Mouse (Mus musculus): ENCODE results near the gene Dnase2a. TPM values are rescaled to one million over a fixed set of nuclear protein-coding genes. Genes with fewer than 3 reads are reported as not detected.

Gene Dnase2a
- polyA plus RNA-seq (2016; fragmentation: Nextera tagmentation; extraction: Ambion mirVana): 8.9 and 9.4 TPM in 2 replicates

DNA sequence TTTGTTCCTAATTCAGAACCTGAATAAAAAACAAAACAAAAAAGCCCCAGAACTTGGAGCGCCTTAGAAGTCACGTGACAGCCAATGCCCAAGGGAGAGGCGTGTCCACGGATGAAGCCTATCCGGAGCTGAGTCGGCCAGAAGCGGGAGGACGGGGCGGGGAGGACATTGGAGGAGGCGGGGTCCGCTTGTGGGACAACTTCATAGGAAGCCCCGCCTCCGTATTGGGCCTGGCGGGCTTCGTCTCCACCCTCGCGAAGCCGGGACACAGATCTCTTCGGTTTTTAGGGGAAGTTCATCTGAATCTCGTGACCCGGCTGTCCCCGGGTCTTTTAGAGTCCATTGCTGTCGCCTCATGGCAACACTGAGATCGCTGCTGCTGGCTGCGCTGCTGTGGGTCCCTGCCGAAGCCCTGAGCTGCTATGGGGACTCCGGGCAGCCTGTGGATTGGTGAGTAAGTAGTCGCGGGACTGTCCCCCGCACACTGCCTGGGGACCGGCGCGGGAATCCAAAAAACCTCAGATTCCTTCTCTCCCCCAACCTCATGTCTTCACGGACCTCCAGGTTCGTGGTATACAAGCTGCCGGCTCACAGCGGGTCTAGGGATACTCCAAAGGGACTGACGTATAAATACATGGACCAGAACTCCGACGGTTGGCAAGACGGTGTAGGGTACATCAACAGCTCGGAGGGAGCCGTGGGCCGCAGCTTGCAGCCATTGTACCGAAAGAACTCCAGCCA, at the start of gene Dnase2a:
TSS of gene Dnase2a (plus strand) at position 140 of the 741 bp plus-strand sequence.
- Histone ChIP-seq H3K4me1 (peaks cover 19% of the 10 kb centered on the region), H3K9me3 (no peaks in the 10 kb centered on the region), H3K4me2 (replicated peaks) (peak within 1 kb of the TSS; percentile 73), H3K27ac (replicated peaks) (0 out of 2 replicates have a peak within 1 kb of the TSS, but pooled peaks have one; percentile 20), H3K4me3 (peak within 1 kb of the TSS; percentile 51), H3K27me3 (peaks cover 70% of the 10 kb centered on the region), H3K9ac (replicated peaks) (peak within 1 kb of the TSS; percentile 65), H3K36me3 (peaks cover 27% of the 10 kb centered on the region)
- peak; percentile 92 for ATAC-seq (ENCODE audit: low FRiP score, low read depth)
- WGBS: under 1% methylated on average over 45 of the region's 45 CpGs

DNA sequence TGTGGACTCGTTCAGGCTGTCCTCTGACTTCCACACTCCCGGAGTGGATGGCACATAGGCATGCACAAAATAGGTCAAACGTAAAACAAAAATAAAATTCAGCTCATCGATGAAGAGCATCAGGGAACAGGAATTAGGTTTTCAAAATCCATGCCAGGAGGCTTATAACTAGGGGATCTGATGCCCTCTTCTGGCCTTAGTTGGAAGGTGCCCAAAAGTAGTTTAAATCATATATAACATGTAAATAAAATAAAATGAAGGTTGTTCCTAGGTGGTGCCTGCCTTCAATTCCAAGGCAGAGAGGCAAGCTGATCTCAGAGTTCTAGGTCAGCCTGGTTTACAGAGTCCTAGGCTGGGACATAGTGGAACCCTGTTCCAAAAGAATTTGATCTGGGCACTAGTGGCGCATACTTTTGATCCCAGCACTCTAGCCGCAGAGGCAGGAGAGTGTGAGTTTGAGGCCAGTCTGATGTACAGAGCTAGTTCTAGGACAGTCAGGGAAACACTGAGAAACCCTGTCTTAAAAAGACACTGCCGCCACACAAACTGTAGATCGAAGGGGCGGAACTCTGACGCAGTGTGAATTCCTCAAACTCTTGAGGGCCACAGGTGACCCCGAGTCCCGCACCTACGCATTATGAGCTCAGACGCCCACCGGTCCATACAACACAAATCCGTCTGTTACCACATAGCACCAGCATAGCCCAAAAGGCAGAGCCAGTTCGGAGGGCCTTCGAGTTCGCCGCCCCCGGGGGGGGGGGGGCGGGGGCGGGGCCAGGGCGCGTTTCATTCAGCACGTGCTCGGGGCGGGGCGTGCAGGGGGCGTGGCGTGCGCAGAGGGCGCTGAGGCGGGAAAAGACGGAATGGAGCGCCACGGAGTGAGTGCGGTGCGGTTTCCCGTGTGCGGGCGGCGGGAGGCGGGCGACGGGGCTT, 36.7 kb upstream of the Dnase2a start, which contains the start of gene Syce2:
TSS of gene Syce2 (plus strand) at position 736 of the 933 bp plus-strand sequence.
- 17% methylated on average over 44 of the region's 46 CpGs for WGBS

DNA sequence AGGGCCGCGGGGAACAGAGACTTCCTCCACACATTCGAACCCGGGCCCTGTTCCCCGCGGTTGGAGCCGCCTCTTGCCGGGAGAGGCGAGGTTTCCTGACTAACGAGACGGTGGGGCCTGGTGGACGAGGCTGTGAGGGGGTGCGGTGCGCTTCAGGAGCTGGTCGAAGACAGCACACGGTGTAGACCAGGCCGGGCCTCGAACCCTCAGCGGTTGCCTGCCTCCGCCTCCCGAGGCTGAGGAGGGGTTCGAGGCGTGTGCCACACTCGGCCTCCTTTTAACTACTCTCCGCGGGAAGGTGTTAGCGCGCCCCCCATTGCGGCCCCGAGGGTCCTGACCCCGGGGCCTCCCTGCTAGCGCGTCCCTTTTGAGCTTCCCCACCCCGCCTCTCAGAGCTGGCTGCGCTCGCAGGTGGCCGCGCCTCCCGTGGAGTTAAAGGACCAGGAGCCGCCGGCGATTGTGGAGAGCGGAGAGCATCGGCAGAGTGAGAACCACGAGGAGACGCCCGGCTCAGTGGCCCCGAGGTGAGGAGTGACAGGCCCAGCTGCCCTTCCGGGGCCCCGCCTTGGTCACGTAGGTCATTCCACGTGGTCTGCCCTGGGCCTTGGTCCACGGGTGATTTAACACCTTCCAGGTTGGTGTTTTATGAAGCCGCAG, 35.9 kb upstream of the Dnase2a start:
- Histone ChIP-seq H3K27ac (replicated peaks) (no peak overlapping the region), H3K9ac (replicated peaks) (peak overlapping the region; percentile 53), H3K27me3 (peaks cover 14% of the 10 kb centered on the region), H3K4me3 (peak overlapping the region; percentile 40), H3K9me3 (no peaks in the 10 kb centered on the region), H3K4me1 (peaks cover 13% of the 10 kb centered on the region), H3K36me3 (peaks cover 22% of the 10 kb centered on the region), H3K4me2 (replicated peaks) (peak overlapping the region; percentile 73)
- 3% methylated on average over 53 of the region's 54 CpGs for WGBS
- peak; percentile 58; the same call in 1 of the 2 replicates for ATAC-seq (ENCODE audit: low FRiP score, low read depth)

More for the DNA sequence above, 36.7 kb upstream of the Dnase2a start, which contains the start of gene Syce2:
- Histone ChIP-seq H3K9me3 (no peaks in the 10 kb centered on the region), H3K4me3 (peak within 1 kb of the TSS; percentile 40), H3K9ac (replicated peaks) (peak within 1 kb of the TSS; percentile 53), H3K4me1 (peaks cover 13% of the 10 kb centered on the region), H3K27ac (replicated peaks) (no peak within 1 kb of the TSS), H3K36me3 (peaks cover 30% of the 10 kb centered on the region), H3K27me3 (peaks cover 14% of the 10 kb centered on the region), H3K4me2 (replicated peaks) (peak within 1 kb of the TSS; percentile 73)
- ATAC-seq (ENCODE audit: low FRiP score, low read depth): peak; percentile 56; the same call in 1 of the 2 replicates

DNA sequence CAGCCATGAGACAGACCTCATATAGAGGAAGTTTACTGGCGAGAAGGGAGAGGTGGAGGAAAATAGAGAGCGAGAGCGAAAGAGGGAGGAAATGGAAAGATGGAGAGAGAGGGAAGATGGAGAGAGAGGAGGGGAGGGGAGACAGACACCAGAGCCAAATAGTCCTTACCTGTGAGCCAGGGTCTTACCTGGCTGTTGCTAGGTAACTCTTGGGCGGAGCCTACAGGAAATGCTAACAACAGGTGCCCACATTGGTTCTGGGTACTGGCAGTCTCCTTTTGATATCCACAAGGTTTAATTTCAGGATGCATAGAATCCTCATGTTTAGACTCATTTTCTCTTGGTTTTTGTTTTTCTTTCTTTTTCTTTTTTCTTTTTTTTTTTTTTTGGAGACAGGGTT, 35.3 kb upstream of the Dnase2a start:
- Histone ChIP-seq H3K9me3 (no peaks in the 10 kb centered on the region), H3K27me3 (peaks cover 14% of the 10 kb centered on the region), H3K4me1 (peaks cover 13% of the 10 kb centered on the region), H3K4me2 (replicated peaks) (peak overlapping the region; percentile 73), H3K9ac (replicated peaks) (no peak overlapping the region), H3K27ac (replicated peaks) (no peak overlapping the region), H3K36me3 (peaks cover 16% of the 10 kb centered on the region), H3K4me3 (peak overlapping the region; percentile 40)
- ATAC-seq (ENCODE audit: low FRiP score, low read depth): no peak
- 83% methylated on average over 4 of the region's 4 CpGs for WGBS

DNA sequence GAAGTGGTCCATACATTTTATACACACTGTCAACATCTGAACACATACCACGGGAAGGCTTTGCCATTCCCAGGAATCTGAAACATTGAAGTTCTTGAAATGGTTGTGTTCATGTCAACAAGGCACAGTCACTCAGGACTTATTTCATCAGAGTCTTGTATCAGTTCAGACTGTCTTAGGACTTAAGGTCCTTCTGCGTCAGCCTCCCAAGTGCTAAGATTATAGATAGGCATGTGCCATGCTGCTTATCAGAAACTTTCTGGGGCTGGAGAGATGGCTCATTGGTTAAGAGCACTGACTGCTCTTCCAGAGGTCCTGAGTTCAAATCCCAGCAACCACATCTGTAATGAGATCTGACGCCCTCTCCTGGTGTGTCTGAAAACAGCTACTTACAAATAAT, 34.0 kb upstream of the Dnase2a start:
- no peak for ATAC-seq (ENCODE audit: low FRiP score, low read depth)
- Histone ChIP-seq H3K36me3 (peaks cover 3% of the 10 kb centered on the region; the same call in 1 of the 2 replicates), H3K9ac (replicated peaks) (no peak overlapping the region), H3K4me1 (peaks cover 13% of the 10 kb centered on the region), H3K4me3 (no peak overlapping the region), H3K27me3 (peaks cover 14% of the 10 kb centered on the region), H3K27ac (replicated peaks) (no peak overlapping the region), H3K4me2 (replicated peaks) (no peak overlapping the region), H3K9me3 (no peaks in the 10 kb centered on the region)
- 93% methylated on average over 3 of the region's 3 CpGs for WGBS

DNA sequence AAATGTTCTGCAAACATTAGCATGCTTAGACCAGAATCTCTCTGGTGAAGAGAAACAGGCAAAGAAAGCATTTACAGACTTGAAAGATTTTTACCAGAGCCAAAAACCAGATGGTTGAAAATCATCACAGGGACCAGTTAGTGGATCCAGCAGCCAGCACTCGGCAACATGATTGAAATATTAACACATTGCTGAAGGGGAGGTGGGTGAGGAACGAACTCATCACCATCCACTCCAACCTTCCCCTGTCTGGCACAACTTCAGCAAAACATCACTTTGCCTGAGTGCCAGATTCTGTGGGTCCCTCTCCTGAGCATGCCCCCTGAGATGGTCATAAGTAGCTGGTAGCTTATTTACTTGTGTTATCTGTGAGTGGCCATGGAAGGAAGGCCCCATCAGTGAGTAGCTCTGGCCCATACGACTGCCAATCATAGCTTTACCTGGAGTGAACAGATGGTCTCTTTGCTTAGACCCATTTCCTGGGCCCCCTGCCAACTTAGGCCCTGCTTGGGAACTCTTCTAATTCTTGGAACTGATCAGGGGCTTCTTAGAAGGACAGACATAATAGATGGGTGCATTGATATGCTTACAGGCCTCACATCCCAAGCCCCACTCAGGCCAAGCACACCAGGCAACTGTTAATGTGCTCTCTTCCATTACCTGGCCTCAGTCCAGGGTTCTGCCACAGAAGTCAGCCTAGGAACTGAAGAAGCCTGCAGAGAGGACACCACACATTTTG, 30.9 kb upstream of the Dnase2a start:
- H3K4me1 ChIP-seq: peaks cover 6% of the 10 kb centered on the region
- no peak for ATAC-seq (ENCODE audit: low FRiP score, low read depth)
- no peak overlapping the region for H3K4me3 ChIP-seq
- H3K9ac ChIP-seq (replicated peaks): no peak overlapping the region
- no peaks in the 10 kb centered on the region for H3K9me3 ChIP-seq
- H3K4me2 ChIP-seq (replicated peaks): no peak overlapping the region
- 90% methylated on average over 3 of the region's 3 CpGs for WGBS
- peaks cover 7% of the 10 kb centered on the region for H3K27me3 ChIP-seq
- no peak overlapping the region for H3K27ac ChIP-seq (replicated peaks)
- no peaks in the 10 kb centered on the region for H3K36me3 ChIP-seq

DNA sequence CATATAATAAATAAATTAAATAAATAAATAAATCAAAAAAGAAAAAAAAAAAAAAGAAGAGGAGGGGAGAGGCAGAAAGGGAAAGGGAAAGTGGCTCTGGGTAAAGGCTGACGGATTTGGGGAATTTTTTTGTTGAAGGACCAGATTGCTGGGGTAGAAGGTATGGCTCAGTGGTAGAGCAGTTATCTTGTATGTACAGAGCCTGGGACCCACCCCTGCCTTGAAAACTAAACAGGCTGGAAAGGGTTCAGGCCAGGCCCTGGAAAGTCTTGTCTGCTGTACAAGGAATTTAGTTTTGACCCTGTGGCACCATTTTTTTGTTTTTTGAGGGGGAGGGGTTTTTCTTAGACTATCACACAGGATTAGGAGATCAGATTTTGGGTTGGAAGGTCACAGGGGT, 29.4 kb upstream of the Dnase2a start:
- Histone ChIP-seq H3K4me2 (replicated peaks) (no peak overlapping the region), H3K9ac (replicated peaks) (no peak overlapping the region), H3K36me3 (no peaks in the 10 kb centered on the region), H3K27me3 (no peaks in the 10 kb centered on the region), H3K27ac (replicated peaks) (no peak overlapping the region), H3K4me3 (no peak overlapping the region), H3K4me1 (no peaks in the 10 kb centered on the region), H3K9me3 (no peaks in the 10 kb centered on the region)
- 80% methylated on average over 1 of the region's 1 CpGs for WGBS
- ATAC-seq (ENCODE audit: low FRiP score, low read depth): no peak

DNA sequence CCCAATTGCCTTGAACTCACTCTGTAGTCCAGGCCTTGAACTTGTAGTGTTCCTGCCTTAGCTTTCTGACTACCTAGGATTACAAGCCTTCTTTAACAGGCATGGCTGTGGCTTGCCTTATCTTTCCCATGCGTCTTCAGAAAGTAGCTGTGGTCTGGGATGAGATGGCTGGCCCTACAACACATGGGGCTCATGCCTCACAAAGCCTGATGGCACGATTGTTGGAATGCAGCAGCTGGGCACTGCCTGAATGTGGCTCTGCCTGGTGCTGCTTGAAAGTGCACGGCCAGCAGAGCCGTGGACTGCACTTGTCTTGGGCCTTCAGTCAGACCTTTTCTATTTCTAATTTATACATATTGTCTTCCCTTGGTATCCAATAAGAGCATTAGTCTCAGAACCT, 23.6 kb upstream of the Dnase2a start:
- Histone ChIP-seq H3K9me3 (no peaks in the 10 kb centered on the region), H3K4me2 (replicated peaks) (no peak overlapping the region), H3K9ac (replicated peaks) (no peak overlapping the region), H3K36me3 (peaks cover 37% of the 10 kb centered on the region), H3K4me1 (no peaks in the 10 kb centered on the region), H3K27me3 (no peaks in the 10 kb centered on the region), H3K27ac (replicated peaks) (no peak overlapping the region), H3K4me3 (no peak overlapping the region)
- 86% methylated on average over 4 of the region's 4 CpGs for WGBS
- no peak for ATAC-seq (ENCODE audit: low FRiP score, low read depth)

DNA sequence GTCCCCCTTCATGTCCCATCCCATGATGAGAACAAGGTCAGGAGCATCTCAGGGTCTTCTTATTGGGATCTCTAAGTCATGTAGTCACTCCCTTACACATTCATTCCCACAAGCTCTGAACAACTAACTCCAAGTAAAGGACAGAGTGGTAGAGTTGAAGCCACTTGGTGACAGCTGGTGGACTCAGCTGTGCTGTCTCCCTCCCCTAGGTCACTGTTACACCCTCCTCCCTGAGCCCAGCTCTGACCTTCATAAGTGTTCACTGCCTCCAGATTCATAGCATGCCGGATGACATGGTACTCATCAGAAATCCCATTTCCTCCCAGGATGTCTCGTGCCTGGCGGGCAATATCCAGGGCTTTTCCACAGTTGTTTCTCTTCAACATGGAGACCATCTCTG, 20.1 kb upstream of the Dnase2a start:
- Histone ChIP-seq H3K36me3 (peaks cover 47% of the 10 kb centered on the region), H3K27me3 (no peaks in the 10 kb centered on the region), H3K4me2 (replicated peaks) (no peak overlapping the region), H3K9ac (replicated peaks) (no peak overlapping the region), H3K4me3 (no peak overlapping the region), H3K4me1 (peaks cover 7% of the 10 kb centered on the region), H3K27ac (replicated peaks) (no peak overlapping the region), H3K9me3 (no peaks in the 10 kb centered on the region)
- WGBS: 98% methylated on average over 3 of the region's 3 CpGs
- no peak for ATAC-seq (ENCODE audit: low FRiP score, low read depth)

DNA sequence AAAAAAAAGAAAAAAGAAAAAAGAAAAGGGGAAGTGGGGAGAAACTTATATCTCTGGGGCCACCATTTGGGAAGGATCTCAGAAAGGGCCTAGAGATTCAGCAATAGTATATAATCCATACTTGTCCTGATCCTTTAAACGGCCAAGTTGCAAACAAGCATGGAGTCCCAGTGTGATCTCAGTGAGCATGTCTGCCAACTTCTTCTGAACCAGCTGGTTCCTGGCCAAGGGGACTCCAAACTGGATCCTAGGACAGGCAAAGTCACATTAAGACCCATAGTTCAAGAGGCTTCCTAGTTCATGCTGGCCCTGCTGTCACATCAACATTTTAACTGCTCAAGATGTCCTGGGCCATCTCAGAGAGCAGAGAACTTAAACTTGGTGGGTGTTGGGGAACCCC, 19.2 kb upstream of the Dnase2a start:
- Histone ChIP-seq H3K36me3 (peaks cover 47% of the 10 kb centered on the region), H3K4me2 (replicated peaks) (no peak overlapping the region), H3K9me3 (no peaks in the 10 kb centered on the region), H3K27me3 (no peaks in the 10 kb centered on the region), H3K4me1 (peaks cover 11% of the 10 kb centered on the region), H3K4me3 (no peak overlapping the region), H3K27ac (replicated peaks) (no peak overlapping the region), H3K9ac (replicated peaks) (no peak overlapping the region)
- no peak for ATAC-seq (ENCODE audit: low FRiP score, low read depth)
- WGBS: 100% methylated on average over 1 of the region's 1 CpGs
